Mouse (Mus musculus) thymus, adult 2 months (tissue): ENCODE data around the gene Vmp1.

Experiments
- CTCF ChIP-seq: fragments of 200-500 bp; IDR thresholded peaks from 2 replicates; pipeline ENCODE4 v1.5.1; 2012; ENCODE audit warnings: mild to moderate bottlenecking, control low read depth, low read length, moderate library complexity, borderline replicate concordance; ENCODE audit not compliant: control insufficient read depth, poor library complexity, insufficient read depth; ENCODE audit errors: extremely low read depth
- POLR2A ChIP-seq: fragments of 200-500 bp; IDR thresholded peaks from 2 replicates; pipeline ENCODE4 v1.6.1; 2012; ENCODE audit warnings: mild to moderate bottlenecking, low read length, control low read depth, moderate library complexity; ENCODE audit not compliant: control insufficient read depth, poor library complexity, insufficient read depth; ENCODE audit errors: extremely low read depth

GRCm38 (mm10) chr11:86614056-86614530, 69.5 kb downstream of the Vmp1 start:
- TF ChIP-seq CTCF (no peak), POLR2A (no peak)
